Mouse (Mus musculus): Measurements from ENCODE around the gene Hoxd3. TPM values are rescaled to one million over a fixed set of nuclear protein-coding genes. Genes with fewer than 3 reads are reported as not detected.

Gene Hoxd3
- total RNA-seq, 4 experiments from 2014 or later, result 0.17 to 0.29 TPM; not detected in 2

DNA sequence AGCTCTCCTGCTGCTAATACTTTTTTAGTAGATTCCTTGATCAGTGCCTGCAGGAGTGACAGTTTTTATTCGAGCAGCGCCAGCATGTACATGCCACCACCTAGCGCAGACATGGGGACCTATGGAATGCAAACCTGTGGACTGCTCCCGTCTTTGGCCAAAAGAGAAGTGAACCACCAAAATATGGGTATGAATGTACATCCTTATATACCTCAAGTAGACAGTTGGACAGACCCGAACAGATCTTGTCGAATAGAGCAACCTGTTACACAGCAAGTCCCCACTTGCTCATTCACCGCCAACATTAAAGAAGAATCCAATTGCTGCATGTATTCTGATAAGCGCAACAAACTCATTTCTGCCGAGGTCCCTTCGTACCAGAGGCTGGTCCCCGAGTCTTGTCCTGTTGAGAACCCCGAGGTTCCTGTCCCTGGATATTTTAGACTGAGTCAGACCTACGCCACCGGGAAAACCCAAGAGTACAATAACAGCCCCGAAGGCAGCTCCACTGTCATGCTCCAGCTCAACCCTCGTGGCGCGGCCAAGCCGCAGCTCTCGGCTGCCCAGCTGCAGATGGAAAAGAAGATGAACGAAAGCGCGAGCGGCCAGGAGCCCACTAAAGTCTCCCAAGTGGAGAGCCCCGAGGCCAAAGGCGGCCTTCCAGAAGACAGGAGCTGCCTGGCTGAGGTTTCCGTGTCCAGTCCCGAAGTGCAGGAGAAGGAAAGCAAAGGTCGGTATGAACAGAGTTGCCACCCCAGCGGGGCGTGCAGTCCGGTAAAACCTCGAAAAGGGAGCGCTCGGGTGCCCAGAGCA, 19.5 kb upstream of the Hoxd3 start:
- DNase-seq (ENCODE audit: low spot score in 2 of 2), result no peak

GRCm38 (mm10) chr2:74692808-74693431, 18.8 kb upstream of the Hoxd3 start:
- DNase-seq (ENCODE audit: low spot score in 2 of 2), result no peak

- no peak for DNase-seq (ENCODE audit: low spot score in 2 of 2)
Measured at GRCm38 (mm10) chr2:74693432-74693827, 18.3 kb upstream of the Hoxd3 start.

DNA sequence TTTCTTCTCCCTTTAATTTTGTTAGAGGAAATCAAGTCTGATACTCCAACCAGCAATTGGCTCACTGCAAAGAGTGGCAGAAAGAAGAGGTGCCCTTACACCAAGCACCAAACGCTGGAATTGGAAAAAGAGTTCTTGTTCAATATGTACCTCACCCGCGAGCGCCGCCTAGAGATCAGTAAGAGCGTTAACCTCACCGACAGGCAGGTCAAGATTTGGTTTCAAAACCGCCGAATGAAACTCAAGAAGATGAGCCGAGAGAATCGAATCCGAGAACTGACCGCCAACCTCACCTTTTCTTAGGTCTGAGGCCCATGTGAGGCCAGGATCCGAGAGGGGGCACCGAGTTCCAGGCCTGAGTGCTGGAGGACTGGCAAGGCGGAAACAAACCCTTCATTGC, 17.7 kb upstream of the Hoxd3 start:
- no peak for DNase-seq (ENCODE audit: low spot score in 2 of 2)

- no peak for DNase-seq (ENCODE audit: low spot score in 2 of 2)
Measured at GRCm38 (mm10) chr2:74695383-74695782, 16.3 kb upstream of the Hoxd3 start.

- no peak for DNase-seq (ENCODE audit: low spot score in 2 of 2)
Measured at GRCm38 (mm10) chr2:74695813-74696430, 15.8 kb upstream of the Hoxd3 start.

- no peak for DNase-seq (ENCODE audit: low spot score in 2 of 2)
Measured at GRCm38 (mm10) chr2:74696442-74697335, 15.0 kb upstream of the Hoxd3 start.

- DNase-seq (ENCODE audit: low spot score in 2 of 2), result peak; percentile 59 to 74
Measured at GRCm38 (mm10) chr2:74697567-74698121, 14.1 kb upstream of the Hoxd3 start, which contains the start of gene Hoxd9. Gene Hoxd9, plus strand, starts transcription at chr2:74697727.

DNA sequence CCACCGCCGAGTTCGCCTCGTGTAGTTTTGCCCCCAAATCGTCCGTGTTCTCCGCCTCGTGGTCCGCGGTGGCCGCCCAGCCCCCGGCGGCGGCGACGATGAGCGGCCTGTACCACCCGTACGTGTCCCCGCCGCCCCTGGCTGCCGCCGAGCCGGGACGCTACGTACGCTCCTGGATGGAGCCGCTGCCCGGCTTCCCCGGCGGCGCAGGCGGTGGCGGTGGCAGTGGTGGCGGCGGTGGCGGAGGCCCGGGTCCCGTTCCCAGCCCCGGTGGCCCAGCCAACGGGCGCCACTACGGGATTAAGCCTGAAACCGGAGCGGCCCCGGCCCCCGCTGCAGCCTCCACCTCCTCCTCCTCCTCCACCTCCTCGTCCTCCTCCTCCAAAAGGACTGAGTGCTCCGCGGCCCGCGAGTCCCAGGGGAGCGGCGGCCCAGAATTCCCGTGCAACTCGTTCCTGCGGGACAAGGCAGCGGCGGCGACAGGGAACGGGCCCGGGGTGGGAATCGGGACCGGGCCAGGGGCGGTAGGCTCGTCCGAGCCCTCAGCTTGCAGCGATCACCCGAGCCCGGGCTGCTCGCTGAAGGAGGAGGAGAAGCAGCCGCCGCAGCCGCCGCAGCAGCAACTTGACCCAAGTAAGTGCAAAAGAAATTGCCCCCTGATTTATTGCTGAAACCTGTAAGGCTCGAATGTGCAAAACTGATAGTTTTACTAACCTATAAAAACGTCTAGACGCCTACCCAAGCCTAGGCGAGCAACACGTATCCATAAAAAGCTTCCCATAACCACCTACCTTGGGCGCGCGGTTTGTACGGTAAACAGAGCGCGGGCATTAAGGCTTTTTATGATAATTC, 13.3 kb upstream of the Hoxd3 start:
- DNase-seq (ENCODE audit: low spot score in 2 of 2), result peak; percentile 37 to 48

DNA sequence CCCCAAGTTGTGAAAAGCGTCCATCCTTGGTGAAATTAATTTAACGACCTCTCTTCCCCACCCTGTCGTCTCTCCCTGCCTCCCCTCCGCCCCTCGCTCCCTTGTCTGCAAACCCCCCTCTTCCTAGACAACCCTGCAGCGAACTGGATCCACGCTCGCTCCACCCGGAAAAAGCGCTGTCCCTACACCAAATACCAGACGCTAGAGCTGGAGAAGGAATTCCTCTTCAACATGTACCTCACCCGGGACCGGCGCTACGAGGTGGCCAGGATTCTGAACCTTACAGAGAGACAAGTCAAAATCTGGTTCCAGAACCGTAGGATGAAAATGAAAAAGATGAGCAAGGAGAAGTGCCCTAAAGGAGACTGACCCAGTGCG, 12.7 kb upstream of the Hoxd3 start:
- no peak for DNase-seq (ENCODE audit: low spot score in 2 of 2)

- no peak for DNase-seq (ENCODE audit: low spot score in 2 of 2)
Measured at GRCm38 (mm10) chr2:74699664-74700545, 11.8 kb upstream of the Hoxd3 start.

DNA sequence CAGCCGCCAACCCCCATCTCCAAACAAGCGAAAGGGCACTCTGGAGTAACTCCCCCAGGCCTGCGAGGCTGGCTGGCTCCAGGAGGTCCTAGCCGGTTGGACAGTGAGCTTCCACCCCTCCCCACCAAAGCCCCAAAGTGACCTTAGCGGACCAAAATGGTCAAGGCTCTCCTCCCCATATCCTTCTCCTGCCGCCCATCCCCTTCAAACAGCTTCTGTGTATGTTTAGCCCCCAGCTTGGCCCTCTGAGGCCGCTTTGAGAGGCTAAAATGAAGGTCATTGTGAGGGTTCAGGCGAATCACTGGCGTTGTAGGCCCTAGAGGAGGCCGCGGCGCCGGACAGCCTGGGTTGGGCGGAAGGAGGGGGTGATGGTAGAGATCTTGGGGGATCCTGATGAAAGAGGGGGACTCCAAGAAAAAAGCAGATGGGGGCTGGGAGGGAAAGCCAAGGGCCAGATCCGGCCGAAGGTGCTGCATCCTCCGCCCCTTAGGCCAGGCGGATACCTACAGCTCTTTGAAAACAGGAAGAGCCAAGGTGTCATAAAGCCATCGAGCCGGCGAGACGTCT, 11.1 kb upstream of the Hoxd3 start:
- no peak for DNase-seq (ENCODE audit: low spot score in 2 of 2)

DNA sequence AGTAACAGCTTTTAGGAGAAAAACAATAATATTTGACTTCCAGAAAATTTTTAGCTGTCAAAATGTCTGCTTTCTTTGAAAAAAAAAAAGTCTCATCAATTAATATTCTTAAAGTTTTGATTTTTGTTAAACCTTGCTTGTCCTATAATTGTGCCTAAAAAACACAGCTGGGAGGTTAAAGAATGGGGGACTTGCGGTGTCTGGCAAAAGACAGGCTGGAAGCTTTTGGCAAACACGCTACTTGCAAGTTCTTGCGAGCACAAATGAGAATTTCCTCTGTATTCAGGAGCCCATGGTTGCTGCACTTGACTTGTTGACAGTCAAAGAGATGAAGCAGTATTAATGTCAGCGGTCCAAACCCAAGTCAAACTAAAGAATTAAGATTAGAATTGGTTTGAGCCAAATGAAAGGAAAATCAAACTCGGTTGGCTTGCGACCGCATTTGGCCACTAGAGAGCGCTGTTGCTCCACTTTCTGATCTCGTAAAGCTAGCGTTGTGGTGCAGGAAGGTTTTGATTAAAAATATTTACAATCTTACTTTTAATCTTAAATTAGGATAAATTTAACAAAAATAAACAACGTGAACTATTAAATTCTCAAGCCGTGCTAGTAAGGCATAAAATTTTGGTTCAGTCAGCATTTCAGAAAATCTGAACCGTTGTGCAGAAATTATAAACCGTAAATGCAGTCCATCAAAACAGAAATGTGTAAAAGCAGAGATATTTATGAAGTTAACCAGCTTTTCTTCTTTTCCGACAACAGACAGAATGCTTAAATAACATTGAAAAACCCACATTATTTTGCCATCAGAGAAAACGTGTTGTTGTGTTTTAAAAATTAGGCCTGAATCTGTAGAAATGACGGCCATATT, 9.5 kb upstream of the Hoxd3 start:
- DNase-seq (ENCODE audit: low spot score in 2 of 2), result peak in 1 of 2 experiments; percentile 53

- no peak for DNase-seq (ENCODE audit: low spot score in 2 of 2)
Measured at GRCm38 (mm10) chr2:74702820-74703219, 8.9 kb upstream of the Hoxd3 start.

DNA sequence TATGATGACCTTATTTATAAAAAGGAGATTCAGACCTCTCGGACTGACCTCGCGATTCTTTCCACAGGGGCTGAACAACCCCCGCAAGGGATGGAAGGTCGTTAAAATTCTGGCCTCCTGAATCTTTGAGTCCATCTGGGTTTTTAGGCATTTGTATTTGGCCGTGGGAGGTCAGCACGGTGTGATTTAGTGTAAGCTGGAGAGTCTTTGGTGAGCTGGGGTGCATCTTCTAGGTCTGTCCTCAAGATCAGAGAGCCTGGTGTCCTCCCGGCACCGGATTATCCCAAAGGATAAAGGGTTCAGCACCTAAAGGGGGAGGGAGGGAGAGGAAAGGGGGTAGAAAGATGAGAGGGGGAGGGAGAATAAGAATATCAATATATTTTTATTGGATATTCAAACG, 8.4 kb upstream of the Hoxd3 start:
- no peak for DNase-seq (ENCODE audit: low spot score in 2 of 2)

DNA sequence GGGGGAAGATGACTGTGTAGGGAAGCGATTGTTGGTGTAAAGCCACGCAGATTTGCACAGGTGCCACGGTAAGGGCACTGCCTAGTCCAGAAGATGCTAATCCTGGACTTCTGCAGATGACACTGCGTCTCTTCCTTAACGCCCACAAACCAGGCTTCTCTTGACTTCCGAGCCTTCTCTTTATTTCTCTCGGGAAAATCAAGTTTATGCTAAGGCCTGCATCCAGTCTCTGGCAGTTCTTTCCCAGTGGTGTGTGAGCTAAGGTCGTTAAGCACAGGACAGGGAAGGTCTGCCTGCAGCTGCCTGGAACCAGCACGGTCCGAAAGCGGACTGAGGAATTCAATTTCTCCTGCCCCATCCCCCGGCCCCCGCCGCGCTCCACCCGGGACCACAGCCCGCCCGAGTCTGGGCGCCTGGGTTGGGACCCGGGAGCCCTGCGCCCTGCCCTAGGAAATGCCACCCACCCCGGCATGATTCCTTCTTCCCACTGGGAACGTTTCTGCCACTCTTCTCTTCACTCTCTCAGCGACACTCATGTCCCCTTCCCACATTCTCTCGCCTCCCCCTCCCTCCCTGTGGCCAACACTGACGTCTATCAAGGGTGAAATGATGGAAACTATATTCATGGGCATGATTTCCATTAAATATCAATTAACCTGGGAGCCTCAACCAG, 7.9 kb upstream of the Hoxd3 start:
- no peak for DNase-seq (ENCODE audit: low spot score in 2 of 2)

GRCm38 (mm10) chr2:74704393-74704998, 7.2 kb upstream of the Hoxd3 start, which contains the start of gene Hoxd8:
Gene Hoxd8, plus strand, starts transcription at chr2:74704615.
- DNase-seq (ENCODE audit: low spot score in 2 of 2), result peak; percentile 51 to 70

All from gastrocnemius, adult 8-10 months (tissue).